Mouse (Mus musculus): ENCODE results near the gene Ptprk.

DNA sequence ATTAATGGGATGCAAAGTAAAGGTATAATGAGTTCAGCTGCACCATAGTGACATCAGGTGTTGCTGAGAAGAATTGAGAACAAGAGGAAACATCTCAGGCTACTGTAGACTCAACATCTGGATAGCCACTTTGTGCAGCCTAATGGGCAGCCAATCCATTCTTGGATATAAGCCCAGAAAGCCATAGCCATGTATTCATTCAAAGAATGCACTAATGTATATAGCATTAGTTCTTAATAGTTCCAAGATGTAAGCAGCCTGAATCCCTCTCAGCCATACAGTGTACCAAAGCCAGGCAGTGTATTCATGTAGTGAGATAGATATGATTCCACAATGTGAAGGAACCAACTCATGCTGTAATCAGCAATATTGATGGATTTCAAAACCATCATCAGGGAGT lies 134.8 kb downstream of the Ptprk start:
- TF ChIP-seq CTCF (IDR thresholded peaks at IDR 0.05) (no peak), EP300 (IDR thresholded peaks at IDR 0.05) (no peak)

Measured in lung, postnatal 0 days (tissue).